Mouse (Mus musculus): ENCODE results near the gene Slc5a6.
"Not testable (repeated sequence)": the region's sequence is repeated elsewhere in the genome, so short reads cannot be mapped to it uniquely, and the experiment has no call there.

The Slc5a6 gene

DNA sequence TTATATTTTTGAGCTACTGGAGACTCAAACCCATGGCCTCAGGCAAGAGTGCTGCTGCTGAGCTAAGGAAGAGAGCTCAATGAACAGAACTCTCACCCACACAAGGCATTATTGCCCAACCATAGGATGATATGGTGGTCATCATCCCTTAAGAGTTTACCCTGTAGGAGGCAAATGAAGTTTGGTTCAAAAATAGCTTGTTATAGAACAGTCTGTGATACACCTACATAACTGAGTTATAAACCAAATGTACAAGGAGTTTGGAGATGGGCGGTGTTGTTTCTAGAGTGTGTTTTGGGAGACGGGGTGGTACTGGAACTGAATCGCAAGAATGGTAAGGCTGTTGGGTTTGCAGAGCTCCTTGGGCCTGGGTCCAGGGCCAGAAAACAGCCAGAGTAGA, 21.1 kb upstream of the Slc5a6 start:
- DNase-seq (ENCODE audit: low read depth, low spot score), result no peak

DNA sequence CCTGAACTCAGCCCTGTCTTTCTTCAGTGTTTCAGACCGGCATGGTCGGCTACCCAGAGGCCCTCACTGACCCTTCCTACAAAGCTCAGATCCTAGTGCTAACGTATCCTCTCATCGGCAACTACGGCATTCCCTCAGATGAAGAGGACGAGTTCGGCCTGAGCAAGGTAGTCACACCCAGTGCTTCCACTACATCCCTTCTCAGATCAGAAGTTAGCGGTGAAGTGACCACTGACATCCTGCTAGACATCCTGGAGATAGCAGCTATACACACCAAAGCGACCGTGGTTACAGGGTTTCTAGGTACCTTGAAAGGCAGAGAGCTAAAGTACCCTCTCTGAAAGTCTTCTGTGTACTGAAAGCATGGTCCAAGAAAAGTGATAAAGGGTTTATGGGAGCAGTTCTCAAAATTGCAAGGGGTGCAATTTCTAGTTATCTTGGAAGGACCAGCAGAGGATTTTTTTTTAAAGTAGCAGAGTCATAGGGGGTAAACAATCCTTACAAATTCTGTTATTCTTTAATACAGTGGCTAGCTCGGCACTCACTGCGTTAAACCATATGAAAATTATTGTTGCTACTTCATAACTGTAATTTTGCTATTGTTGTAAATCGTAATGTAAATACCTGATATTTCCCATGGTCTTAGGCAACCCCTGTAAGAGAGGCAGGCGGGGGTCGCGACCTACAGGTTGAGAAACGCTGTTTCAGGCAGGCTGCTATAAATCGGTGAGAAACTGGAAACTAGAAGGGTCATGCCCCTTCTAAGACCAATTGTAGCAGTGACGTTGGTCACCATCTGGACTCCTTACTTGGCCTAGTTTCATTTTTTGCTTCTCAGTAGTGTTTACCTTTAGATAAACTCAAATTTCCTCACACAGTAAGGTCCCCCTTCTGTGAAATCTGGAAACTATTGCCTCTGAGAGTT, 6.8 kb upstream of the Slc5a6 start:
- no peak for DNase-seq (ENCODE audit: low read depth, low spot score)

DNA sequence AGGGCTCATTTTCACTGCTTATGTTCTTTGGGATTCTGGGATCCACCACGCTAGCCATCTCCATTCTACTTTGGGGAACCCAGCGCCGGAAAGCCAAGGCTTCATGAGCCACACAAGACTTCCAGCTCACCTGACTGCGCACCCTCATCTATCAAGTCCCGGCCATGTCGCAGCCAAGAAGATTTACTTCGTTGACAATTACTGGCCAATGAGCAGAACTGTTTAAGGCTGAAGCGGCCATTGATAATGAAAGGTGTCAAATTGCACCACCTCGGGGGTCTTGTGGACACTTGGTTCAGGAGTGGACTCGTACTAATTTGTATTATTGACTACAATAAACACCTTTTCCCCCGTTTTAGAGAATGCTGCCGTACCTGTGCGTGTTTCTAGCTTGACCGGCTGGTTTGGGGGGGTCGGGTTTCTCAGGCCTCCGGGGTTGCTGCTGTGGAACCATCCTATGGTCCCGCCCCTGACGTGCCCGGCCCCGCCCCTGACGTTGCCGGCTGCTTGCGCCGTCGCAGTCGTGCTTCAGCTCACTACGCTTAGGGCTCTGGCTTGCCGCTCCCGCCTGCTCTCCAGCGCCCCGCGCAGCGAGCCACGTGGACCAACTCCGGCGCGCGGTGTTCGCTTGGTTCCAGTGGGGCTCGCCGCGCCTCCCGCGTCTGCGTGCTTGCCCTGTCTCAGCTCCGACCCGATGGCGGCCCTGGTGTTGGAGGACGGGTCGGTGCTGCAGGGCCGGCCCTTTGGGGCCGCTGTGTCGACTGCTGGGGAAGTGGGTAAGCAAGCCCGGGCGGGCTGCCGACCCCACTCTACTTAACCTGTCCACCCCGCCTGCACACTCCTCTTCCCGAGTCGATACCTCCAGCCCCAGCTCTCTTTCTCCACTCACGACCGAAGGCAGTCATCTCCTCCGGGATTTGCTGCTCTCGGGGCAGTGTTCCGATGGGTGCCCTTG, 5.8 kb upstream of the Slc5a6 start, which contains the start of gene Cad:
Cad (plus strand) TSS at position 520 of the 955 bp plus-strand sequence.
- peak; percentile 82 for DNase-seq (ENCODE audit: low read depth, low spot score)

DNA sequence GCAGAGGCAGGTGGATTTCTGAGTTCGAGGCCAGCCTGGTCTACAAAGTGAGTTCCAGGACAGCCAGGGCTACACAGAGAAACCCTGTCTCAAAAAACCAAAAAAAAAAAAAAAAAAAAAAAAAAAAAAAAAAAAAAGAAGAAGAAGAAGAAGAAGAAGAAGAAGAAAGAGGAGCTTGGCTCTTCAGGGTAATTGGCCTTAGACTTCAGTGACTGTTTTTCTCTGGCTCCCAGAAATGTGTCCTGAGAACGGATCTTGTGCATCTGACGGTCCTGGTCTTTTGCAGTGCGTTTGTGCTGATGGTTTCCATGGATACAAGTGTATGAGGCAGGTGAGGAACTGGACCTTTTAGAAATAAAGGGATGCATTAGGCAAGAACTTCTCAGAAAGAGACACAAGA, 5.0 kb upstream of the Slc5a6 start:
- DNase-seq (ENCODE audit: low read depth, low spot score), result not testable (repeated sequence)

DNA sequence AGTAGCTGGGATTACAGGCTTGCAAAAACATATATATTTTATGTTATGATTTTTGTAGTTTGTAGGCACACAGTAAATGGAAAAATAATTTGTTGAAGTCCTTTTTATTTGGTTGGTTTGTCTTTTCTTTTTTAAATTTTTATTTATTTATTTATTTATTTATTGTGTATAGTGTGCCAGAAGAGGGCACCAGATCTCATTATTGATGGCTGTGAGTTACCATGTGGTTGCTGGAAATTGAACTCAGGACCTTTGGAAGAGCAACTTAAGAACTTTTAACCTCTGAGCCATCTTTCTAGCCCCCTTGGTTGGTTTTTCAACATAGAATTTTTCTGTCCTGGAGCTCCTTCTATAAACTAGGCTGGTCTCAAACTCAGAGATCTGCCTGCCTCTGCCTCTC, 1.7 kb upstream of the Slc5a6 start:
- no peak for DNase-seq (ENCODE audit: low read depth, low spot score)

DNA sequence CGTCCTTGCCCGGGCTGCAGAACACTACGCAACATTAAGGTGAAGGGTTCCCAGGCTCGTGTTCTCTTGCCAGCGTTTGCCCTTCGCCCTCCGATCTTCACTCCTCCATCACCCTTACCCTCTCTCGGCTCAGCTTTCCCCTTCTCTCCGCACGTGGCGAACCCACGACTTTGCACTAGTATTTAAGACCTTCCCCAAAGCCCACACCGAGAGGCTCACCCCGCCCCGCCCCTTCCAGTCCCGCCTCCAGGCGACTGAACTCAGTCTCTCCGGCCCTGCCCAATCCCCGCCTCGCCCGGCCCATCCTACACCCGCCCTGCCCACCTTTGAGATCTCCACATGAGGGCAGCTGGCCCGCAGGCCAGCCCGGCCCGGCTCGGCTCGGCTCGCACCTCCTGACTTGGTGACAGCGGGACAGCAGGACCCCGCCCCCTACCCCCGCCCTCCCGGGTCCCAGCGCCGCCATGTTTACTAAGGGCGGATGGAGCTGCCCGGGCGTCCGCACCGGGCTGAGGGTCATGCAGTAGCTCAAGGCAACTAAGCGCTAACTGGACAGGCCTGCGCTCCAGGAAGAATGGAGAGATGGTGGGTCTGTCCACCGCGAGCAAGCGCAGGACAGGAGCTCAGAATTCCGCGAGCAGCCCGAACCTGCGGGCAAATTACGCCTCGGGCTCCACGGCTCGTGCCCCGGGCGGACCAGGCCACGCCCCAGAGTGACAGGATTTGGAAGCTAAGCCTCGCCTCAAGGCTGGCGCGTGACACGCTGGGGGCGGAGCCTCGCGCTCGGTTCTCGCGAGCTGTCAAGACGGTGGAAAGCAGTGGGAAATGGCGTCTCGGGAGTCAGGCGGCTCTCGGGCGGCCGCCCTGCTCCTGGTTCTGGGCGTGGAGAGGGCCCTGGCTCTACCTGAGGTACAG, 619 bp downstream of the Slc5a6 start, which contains the start of gene Atraid:
Atraid (plus strand) TSS at position 465 of the 915 bp plus-strand sequence.
- DNase-seq (ENCODE audit: low read depth, low spot score), result peak; percentile 97

- no peak for DNase-seq (ENCODE audit: low read depth, low spot score)
Observed at GRCm38 (mm10) chr5:31047074-31047473, 1.6 kb downstream of the Slc5a6 start.

GRCm38 (mm10) chr5:31046416-31046815, 2.3 kb downstream of the Slc5a6 start:
- DNase-seq (ENCODE audit: low read depth, low spot score), result no peak

DNA sequence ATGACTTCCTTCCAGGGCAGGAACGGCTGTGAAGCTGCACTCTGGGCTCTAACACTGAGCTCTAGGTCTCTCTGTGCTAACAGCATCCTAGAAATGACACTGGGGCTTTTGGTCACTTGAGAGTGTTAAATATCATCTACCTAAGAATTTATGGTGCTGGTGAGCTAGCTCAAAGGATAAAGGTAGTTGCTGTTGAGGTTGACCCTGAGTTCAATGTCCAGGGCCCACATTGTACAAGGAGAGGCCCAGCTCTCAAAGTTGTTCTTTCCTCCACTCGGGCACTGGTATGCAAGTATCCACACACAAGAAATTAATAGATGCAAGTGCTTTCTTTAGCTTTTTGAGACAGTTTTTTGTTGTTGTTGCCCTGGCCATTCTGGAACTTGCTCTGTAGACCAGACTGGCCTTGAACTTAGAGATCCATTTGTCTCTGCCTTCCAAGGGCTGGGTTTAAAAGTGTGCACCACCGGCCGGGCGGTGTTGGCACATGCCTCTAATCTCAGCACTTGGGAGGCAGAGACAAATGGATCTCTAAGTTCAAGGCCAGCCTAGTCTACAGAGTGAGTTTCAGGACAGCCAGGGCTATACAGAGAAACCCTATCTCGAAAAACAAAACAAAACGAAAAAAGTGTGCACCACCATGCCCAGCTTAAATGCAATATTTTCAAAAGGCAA, 10.4 kb downstream of the Slc5a6 start:
- no peak for DNase-seq (ENCODE audit: low read depth, low spot score)

- not testable (repeated sequence) for DNase-seq (ENCODE audit: low read depth, low spot score)
Observed at GRCm38 (mm10) chr5:31036556-31036955, 12.2 kb downstream of the Slc5a6 start.

- no peak for DNase-seq (ENCODE audit: low read depth, low spot score)
Observed at GRCm38 (mm10) chr5:31034669-31035068, 14.1 kb downstream of the Slc5a6 start.

DNA sequence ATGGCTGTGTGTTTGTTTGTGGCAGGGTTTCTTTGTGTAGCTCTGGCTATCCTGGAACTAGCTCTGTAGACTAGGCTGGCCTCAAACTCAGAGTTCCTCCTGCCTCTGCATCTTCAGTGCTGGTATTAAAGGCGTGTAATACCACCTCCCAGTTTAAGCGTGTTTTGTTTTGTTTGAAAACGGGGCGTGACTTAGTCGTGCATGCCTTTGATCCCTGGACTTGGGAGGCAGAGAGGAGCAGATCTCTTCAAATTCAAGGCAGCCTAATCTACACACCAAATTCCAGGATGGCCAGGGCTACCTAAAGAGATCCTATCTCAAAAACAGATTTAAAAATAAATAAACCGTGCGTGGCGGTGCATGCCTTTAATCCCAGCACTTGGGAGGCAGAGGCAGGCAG, 17.2 kb downstream of the Slc5a6 start:
- no peak for DNase-seq (ENCODE audit: low read depth, low spot score)

DNA sequence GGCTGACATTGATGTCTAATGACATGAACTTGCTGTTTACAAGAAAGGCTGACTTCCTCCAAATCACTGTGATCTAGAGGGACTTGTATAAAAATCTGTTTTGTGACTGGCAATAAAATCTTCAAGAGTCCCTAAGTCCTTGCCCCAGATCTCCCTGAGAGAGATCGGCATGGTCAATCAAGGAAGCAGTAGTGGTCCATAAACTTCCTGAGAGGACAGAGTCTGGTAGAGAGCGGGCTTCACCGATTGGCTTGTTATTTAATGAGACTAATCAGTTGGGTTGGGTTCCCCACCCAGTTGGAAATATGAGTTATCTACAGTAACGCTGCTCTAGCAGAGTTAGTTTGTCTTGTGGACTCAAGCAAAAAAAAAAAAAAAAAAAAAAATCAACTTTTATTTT, 17.8 kb downstream of the Slc5a6 start:
- DNase-seq (ENCODE audit: low read depth, low spot score), result no peak

DNA sequence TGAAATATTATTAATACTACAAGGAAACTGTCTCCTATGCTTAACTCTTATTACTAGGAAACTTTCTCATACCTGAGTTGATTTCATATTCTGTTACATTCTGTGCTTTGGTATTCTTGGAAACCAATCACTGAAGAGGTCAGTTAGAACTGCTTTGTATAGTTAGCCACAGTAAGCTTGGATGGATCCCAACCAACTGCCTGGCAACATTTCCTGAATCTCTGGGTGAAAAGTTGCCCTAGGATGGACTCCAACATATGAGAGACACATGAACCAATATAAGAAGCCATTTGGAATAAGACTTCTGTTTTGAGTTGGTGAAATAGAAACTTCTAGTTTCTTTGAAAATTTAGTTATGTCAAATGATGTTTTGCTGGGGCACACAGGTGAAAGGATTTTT, 24.1 kb downstream of the Slc5a6 start:
- no peak for DNase-seq (ENCODE audit: low read depth, low spot score)

DNA sequence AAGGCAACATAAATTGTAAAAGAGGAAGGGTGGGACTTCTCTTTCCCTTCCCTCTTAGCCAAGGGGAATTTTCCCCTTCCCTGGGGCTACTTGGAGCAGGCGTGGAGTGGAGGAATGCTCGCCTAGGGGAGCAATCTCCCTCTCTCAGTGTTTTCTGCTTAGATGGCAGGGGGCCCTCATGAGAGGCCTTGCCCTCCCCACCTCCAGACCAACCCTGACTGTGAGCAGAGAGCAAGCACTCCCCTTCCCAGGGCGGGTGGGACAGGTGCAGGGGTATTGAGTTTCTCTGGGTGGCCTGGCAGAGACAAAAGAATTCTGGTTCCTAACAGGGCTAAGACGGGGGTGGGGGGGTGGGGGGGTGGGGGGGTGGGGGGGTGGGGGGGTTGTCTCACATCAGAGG, 25.5 kb downstream of the Slc5a6 start:
- DNase-seq (ENCODE audit: low read depth, low spot score), result no peak

DNA sequence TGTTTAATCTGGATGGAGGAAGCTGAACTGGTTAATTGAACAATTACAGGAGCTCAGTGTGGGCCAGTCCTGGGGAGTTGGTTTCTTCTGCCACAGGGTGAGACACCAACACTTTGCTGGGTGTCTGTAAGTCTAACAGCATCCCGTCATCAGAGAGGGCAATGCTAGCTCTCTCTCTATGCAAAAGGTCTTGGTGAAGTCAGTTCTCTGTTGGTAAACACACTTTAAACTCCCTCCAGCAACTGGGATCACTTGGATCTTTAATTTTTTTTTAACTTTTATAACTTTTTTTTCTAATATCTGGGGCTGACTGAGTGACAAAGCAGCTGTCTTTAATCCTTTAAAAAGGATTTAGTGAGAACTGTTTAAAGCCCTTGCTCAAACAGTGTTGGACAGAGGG, 26.0 kb downstream of the Slc5a6 start:
- no peak for DNase-seq (ENCODE audit: low read depth, low spot score)

- not testable (repeated sequence) for DNase-seq (ENCODE audit: low read depth, low spot score)
Observed at GRCm38 (mm10) chr5:31021790-31022189, 26.9 kb downstream of the Slc5a6 start.

DNA sequence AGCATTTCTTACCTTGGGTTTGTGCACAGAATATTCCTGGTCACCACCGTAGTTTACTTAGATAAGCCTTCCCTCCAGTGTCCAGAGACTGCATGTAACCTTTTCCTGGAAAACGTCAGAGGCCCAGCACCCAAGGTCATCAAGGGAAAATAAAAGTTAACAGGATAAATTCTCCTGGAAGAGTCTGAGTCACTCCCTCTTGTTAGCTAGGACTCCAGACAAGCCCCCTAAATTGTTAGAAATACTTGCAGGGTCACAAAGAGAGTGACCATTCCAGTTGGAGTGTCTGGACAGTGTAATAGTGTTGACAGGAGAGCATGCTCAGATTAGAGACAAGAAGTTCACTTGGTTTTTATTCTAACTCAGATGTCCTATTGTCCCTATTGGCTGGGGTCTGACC, 32.8 kb downstream of the Slc5a6 start:
- no peak for DNase-seq (ENCODE audit: low read depth, low spot score)

DNA sequence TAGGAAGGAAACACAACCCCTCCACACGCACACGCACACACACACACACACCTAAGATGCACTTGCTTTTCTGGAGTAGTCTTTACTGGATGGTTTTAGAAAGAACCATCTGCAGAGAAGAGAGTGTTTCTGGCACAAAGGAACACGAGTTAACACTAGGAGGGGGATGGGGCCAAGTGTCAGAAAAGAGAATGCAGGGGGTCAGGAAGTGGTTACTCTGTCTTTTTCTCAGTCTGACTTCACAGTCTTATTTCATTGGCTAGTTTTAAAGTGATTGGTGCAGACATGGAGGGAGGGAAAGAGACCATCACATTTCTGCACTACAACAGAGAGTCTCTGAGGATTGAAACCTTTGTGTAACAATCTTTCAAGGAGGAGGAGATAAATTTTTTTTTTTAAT, 36.0 kb downstream of the Slc5a6 start:
- no peak for DNase-seq (ENCODE audit: low read depth, low spot score)

- peak; percentile 84 for DNase-seq (ENCODE audit: low read depth, low spot score)
Observed at GRCm38 (mm10) chr5:31004184-31004583, 44.5 kb downstream of the Slc5a6 start.

DNA sequence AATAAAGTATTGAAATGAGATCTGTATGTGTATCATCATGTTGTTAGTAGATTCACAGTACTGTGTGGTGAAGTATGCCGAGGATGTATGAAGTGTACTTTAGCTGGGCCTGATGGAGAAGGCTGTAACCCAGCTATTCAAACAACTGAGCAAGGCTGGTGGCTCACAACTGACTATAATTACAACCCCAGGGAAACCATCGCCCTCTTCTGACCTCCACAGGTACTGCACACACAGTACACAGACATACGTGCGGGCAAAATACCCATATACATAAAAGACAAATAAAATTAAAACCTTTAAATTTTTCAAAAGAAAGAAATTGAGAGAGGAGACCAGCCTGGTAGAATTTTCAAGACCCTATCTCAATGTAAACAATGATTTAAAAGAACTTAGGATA, 47.2 kb downstream of the Slc5a6 start:
- no peak for DNase-seq (ENCODE audit: low read depth, low spot score)

All from skeletal muscle tissue, adult 2 months (tissue).